Mouse (Mus musculus) urinary bladder, postnatal 4 days (tissue): ENCODE measurements around the gene Zfp949.

Experiments
- DNase-seq, 2 experiments: peaks; one replicate each; pipeline ENCODE4 v3.0.0; 2021 to 2022; ENCODE audit warnings: low spot score in 2 of 2

The Zfp949 gene

GRCm38 (mm10) chr9:88547851-88548613 is at the start of gene Zfp949:
Zfp949 (plus strand) TSS chr9:88548020.
- DNase-seq, result peak in 1 of 2 experiments; percentile 32

DNA sequence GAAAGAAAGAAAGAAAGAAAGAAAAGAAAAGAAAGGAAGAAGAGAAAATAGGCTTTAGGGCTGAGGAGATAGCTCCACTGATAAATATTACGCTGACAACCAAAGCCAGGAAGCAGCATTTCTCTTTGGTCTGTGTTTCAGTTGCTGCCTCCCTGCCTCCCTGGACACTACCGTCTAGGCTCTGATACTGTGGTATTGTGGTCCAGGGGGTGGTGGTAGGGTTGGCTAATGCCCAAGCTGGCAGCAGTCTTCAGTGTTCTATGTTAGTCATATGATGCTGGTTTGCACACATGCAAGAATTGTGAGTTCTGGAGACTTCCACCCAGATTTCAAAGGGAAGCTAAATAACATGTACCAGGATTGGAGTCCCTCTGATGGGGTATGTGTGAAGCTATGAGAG is 47.7 kb upstream of the Zfp949 start:
- DNase-seq, result no peak

DNA sequence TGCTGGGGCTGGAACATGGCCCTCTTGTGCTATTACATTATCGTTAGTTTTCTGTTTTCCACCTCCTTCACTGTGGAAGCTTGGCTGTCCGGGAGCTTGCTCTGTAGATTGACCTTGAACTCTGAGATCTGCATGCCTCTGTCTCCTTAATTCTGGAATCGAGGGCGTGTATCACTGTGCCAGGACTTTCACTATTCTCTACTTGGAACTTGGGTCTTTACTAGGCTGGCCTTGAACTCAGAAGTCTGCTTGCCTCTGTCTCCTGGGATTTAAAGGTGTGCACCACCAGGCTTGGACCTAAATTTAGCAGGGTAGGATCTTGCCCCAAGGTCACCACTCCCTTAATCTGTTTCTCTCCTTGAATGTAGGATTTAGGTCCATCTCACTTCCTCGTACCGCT is 46.0 kb upstream of the Zfp949 start:
- DNase-seq, result peak in 1 of 2 experiments; percentile 17

- DNase-seq, result no peak
Observed at GRCm38 (mm10) chr9:88515546-88515945, 32.3 kb upstream of the Zfp949 start.

- no peak for DNase-seq
Observed at GRCm38 (mm10) chr9:88516361-88516995, 31.3 kb upstream of the Zfp949 start.

GRCm38 (mm10) chr9:88519390-88520121 is 28.3 kb upstream of the Zfp949 start:
- DNase-seq, result no peak

- no peak for DNase-seq
Observed at GRCm38 (mm10) chr9:88520122-88520848, 27.5 kb upstream of the Zfp949 start.

GRCm38 (mm10) chr9:88520849-88521483 is 26.9 kb upstream of the Zfp949 start:
- DNase-seq, result no peak

DNA sequence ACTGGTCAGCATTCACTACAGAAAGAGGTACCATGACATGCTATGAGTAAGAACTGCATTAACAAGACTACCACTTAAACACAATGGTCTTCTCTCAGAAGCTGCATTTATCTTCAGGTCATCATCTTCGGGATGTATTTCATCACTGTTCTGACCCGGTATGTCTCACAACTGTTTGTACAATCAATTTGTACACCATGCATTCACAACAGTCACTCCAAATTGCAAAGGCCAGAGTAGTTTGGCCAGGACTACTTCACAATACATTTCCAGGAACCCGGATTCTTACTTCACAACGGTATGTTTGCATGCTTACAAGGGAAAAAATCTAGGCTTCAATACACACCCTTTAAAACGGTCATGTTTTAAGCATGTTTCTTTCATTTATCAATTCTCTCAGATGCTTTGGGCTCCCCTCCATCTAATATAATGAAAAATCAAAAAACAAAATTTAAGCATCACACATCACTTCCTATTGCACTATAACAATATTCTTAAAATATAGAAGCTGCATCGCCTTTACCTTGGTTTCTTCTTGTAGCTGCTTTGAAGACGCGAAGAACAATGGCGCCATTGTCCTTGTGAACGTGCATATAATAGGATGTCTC is 25.8 kb upstream of the Zfp949 start:
- DNase-seq, result no peak

GRCm38 (mm10) chr9:88522569-88523334 is 25.1 kb upstream of the Zfp949 start:
- DNase-seq, result peak; percentile 95 to 98

GRCm38 (mm10) chr9:88523335-88523668 is 24.5 kb upstream of the Zfp949 start:
- no peak for DNase-seq

- no peak for DNase-seq
Observed at GRCm38 (mm10) chr9:88524367-88524766, 23.5 kb upstream of the Zfp949 start.

DNA sequence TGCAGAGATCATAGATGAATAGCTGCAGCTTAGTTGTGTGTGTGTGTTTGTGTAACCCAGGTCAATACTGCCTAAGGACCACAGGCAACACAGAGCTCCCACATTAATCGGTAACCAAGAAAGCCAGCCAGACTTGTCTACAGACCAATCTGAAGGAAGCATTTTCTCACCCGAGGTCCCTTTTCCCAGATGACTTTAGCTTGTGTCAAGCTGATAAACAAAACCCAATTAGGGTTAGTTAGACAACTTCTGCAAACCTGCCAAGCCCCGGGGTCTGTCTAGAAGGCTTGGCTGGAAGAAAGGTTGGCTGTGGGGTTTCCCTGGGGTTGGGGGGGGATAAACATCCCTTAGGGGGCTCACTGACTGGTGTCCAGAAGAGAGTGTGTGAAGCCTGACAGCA is 23.0 kb upstream of the Zfp949 start:
- no peak for DNase-seq

- DNase-seq, result no peak
Observed at GRCm38 (mm10) chr9:88525341-88525740, 22.5 kb upstream of the Zfp949 start.

GRCm38 (mm10) chr9:88527956-88528355 is 19.9 kb upstream of the Zfp949 start:
- DNase-seq, result no peak

DNA sequence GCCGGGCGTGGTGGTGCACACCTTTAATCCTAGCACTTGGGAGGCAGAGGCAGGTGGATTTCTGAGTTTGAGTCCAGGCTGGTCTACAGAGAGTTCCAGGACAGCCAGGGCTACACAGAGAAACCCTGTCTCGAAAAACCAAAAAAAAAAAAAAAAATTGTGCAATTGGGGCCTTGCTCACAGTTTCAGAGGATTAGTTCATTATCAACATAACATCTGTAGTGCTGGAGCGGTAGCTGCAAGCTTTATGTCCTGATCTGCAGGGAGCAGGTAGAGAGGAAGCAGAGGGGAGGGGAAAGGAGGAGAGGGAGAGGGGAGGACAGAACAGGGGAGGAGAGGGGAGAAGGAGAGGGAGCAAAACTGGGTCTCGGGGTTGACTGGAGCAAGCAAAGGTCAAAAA is 19.1 kb upstream of the Zfp949 start:
- DNase-seq, result no peak

DNA sequence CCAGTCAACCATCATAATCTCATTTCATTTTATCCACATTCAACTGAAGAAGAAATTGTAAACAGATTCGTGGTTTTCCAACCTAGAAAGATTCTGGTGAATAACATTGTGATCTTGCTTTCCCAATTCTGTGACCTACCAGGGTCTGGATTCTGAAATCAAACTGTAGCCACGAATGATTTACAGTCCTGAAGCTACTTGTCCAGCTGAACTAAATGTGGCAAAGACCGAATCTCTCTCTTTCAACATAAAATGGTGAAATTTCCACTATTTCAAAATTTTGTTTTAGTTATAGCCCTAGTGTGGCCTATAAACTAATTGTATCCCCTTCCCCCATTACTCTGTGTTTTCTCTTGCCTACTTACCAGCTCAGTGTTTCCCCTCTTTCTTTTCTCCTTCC is 18.2 kb upstream of the Zfp949 start:
- DNase-seq, result no peak

DNA sequence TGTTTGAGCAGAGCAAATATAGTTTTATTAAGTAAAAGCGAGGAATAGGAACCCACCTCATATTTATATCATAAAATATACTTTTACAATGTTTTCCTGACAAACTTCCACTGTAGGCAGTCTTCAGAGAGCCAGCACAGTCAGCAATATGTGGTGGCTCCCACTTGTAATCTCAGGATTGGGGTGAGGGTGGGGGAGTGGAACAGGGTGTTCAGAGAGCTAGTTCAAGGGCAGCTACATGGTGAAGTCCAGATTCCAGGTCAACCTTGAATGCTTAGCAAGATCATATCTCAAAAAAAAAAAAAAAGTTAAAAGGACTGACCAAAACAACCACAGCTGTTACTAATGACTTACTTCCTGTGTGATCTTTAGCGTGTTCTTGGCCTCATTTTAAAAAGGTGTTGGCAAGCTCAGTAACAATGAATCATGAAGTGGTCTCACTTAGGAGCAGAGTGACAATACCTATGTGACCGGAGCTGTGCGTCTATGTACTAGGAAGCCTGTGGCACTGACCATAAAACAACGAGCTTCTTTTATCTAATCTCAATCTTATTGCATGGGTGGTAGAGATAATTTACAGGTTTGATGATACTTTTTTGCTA is 17.7 kb upstream of the Zfp949 start:
- no peak for DNase-seq

DNA sequence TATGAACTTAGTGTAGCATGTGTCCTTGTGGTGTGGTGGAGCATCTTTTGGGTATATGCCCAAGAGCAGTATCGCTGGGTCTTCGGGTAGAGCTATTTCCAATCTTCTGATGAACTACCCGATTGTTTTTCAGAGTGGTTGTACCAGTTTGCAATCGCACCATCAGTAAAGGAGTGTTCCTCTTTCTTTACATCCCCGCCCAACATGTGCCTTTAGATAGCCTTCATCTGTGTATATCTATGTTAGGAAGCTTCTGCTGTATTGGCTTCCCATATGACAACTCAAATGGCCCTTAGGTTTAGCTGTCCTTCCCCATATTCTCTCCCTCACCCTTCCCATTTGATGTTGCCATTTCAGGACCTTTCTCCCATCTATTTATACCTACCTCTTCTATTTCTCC is 13.7 kb upstream of the Zfp949 start:
- no peak for DNase-seq
